Comparison of ENCODE assay signal across 11 mouse cellular contexts in genomic region chr16:32280211-32280610, GRCm38 (mm10). TPM values are rescaled to one million over a fixed set of nuclear protein-coding genes. Genes with fewer than 3 reads are reported as not detected.
DNase-seq lines count a peak whose midpoint lies in the region; ATAC-seq lines count a peak whose summit lies in the region.
"Had no signal": no experiment of that assay in that cellular context is flagged by ENCODE, and none has a peak within 500 bp of the region (broad histone marks: within the 10 kb centered on the region; RNA-seq: fewer than 3 reads in every experiment).

No protein-coding gene starts in this region.

- H3K27ac ChIP-seq in embryonic facial prominence, embryonic 12.5 days: no peak overlapping the region
- H3K27ac ChIP-seq in hindbrain, embryonic 15.5 days (replicated peaks): no peak overlapping the region
- H3K27ac ChIP-seq in midbrain, embryonic 11.5 days (ENCODE audit: low read depth, low read length): no peak overlapping the region
- H3K27ac ChIP-seq: stomach, embryonic 15.5 days had no signal

- ATAC-seq in embryonic facial prominence, embryonic 12.5 days (ENCODE audit: insufficient number of reproducible peaks, insufficient read depth, low FRiP score, low TSS enrichment): no peak
- ATAC-seq in hindbrain, embryonic 15.5 days (ENCODE audit: low FRiP score, low read depth): no peak
- ATAC-seq in midbrain, embryonic 11.5 days (ENCODE audit: low FRiP score): no peak

- WGBS in embryonic facial prominence, embryonic 12.5 days: 90% methylated on average over 8 of the region's 8 CpGs
- 93% methylated on average over 8 of the region's 8 CpGs for WGBS in hindbrain, embryonic 15.5 days
- WGBS in midbrain, embryonic 11.5 days: 93% methylated on average over 8 of the region's 8 CpGs

- 0 out of 2 replicates have a peak, but pooled peaks cover 4% of the 10 kb centered on the region for H3K9me3 ChIP-seq in embryonic facial prominence, embryonic 12.5 days
- no peaks in the 10 kb centered on the region for H3K9me3 ChIP-seq in hindbrain, embryonic 15.5 days
- H3K9me3 ChIP-seq in midbrain, embryonic 11.5 days (ENCODE audit: control insufficient read depth, low read length): no peaks in the 10 kb centered on the region
- H3K9me3 ChIP-seq: stomach, embryonic 15.5 days had no signal

- peak overlapping the region; percentile 32 for H3K4me2 ChIP-seq in embryonic facial prominence, embryonic 12.5 days (replicated peaks)
- H3K4me2 ChIP-seq in hindbrain, embryonic 15.5 days: peak overlapping the region; percentile 63
- no peak overlapping the region for H3K4me2 ChIP-seq in midbrain, embryonic 11.5 days
- H3K4me2 ChIP-seq: stomach, embryonic 15.5 days had no signal

- peak; percentile 39 for DNase-seq in ES-CJ7 (ENCODE audit: low read depth, low spot score)
- DNase-seq in midbrain, embryonic 11.5 days (ENCODE audit: low spot score, missing footprints): peak; percentile 68
- no peak for DNase-seq in ovary, adult 18-20 months (ENCODE audit: low spot score)
- no peak for DNase-seq in adrenal gland, adult 2 months
- DNase-seq in thymus, adult 18-20 months: no peak
- DNase-seq: gastrocnemius, postnatal 14 days; kidney, postnatal 25 days had no signal

- peaks cover 36% of the 10 kb centered on the region for H3K36me3 ChIP-seq in embryonic facial prominence, embryonic 12.5 days
- H3K36me3 ChIP-seq in hindbrain, embryonic 15.5 days: peaks cover 26% of the 10 kb centered on the region
- H3K36me3 ChIP-seq in midbrain, embryonic 11.5 days (ENCODE audit: control insufficient read depth, insufficient read depth, low read length): peaks cover 3% of the 10 kb centered on the region; the same call in 1 of the 2 replicates

- H3K27me3 ChIP-seq in embryonic facial prominence, embryonic 12.5 days: no peaks in the 10 kb centered on the region
- H3K27me3 ChIP-seq in hindbrain, embryonic 15.5 days: no peaks in the 10 kb centered on the region
- H3K27me3 ChIP-seq in midbrain, embryonic 11.5 days (ENCODE audit: control insufficient read depth, insufficient read depth, low read length): no peaks in the 10 kb centered on the region
- H3K27me3 ChIP-seq: stomach, embryonic 15.5 days had no signal

- H3K9ac ChIP-seq in embryonic facial prominence, embryonic 12.5 days: no peak overlapping the region
- no peak overlapping the region for H3K9ac ChIP-seq in hindbrain, embryonic 15.5 days
- H3K9ac ChIP-seq in midbrain, embryonic 11.5 days (ENCODE audit: low read length): no peak overlapping the region
- H3K9ac ChIP-seq: stomach, embryonic 15.5 days had no signal

- H3K4me3 ChIP-seq in embryonic facial prominence, embryonic 12.5 days: peak overlapping the region; percentile 18; the same call in 1 of the 2 replicates
- peak overlapping the region; percentile 14 for H3K4me3 ChIP-seq in hindbrain, embryonic 15.5 days
- H3K4me3 ChIP-seq in midbrain, embryonic 11.5 days (ENCODE audit: low read depth, low read length): no peak overlapping the region
- H3K4me3 ChIP-seq: stomach, embryonic 15.5 days had no signal

- H3K4me1 ChIP-seq in embryonic facial prominence, embryonic 12.5 days: peaks cover 19% of the 10 kb centered on the region; the same call in 1 of the 2 replicates
- H3K4me1 ChIP-seq in hindbrain, embryonic 15.5 days (replicated peaks): peaks cover 45% of the 10 kb centered on the region
- peaks cover 5% of the 10 kb centered on the region for H3K4me1 ChIP-seq in midbrain, embryonic 11.5 days (ENCODE audit: control insufficient read depth, insufficient read depth, low read length)

RNA-seq across cellular contexts. Expression of gene Rnf168, which starts 3.0 kb away (rescaled TPM):
- polyA plus RNA-seq in embryonic facial prominence, embryonic 12.5 days (2016; fragmentation: Nextera tagmentation; extraction: Ambion mirVana): 33.8 and 41.8 TPM in 2 replicates
- polyA plus RNA-seq in hindbrain, embryonic 15.5 days (2015; fragmentation: Nextera tagmentation; extraction: Ambion mirVana): 26.9 TPM in 2 replicates
- 23.9 and 25.0 TPM in 2 replicates for polyA plus RNA-seq in midbrain, embryonic 11.5 days (2014; fragmentation: Nextera tagmentation; extraction: Ambion mirVana)
- total RNA-seq in adrenal gland, adult 2 months (2021): 10 to 100 TPM; 20.4 to 24.8 TPM
- 9.2 and 11.3 TPM in 2 replicates for polyA plus RNA-seq in adrenal gland, adult 2 months (2012; rRNA removed)

RNA-seq across cellular contexts. Expression of gene Smco1, which starts 8.9 kb away (rescaled TPM):
- polyA plus RNA-seq in embryonic facial prominence, embryonic 12.5 days (2016; fragmentation: Nextera tagmentation; extraction: Ambion mirVana): 0.15 TPM in 1 of 2 replicates, not detected in the other
- polyA plus RNA-seq in hindbrain, embryonic 15.5 days (2015; fragmentation: Nextera tagmentation; extraction: Ambion mirVana): not detected in 2 replicates
- not detected in 2 replicates for polyA plus RNA-seq in midbrain, embryonic 11.5 days (2014; fragmentation: Nextera tagmentation; extraction: Ambion mirVana)
- not detected for total RNA-seq in adrenal gland, adult 2 months (2021)
- not detected in 2 replicates for polyA plus RNA-seq in adrenal gland, adult 2 months (2012; rRNA removed)
- total RNA-seq: left cerebral cortex, postnatal 10 days had no signal

RNA-seq across cellular contexts. Expression of gene Wdr53, which starts 33.2 kb away (rescaled TPM):
- 16.6 and 18.0 TPM in 2 replicates for polyA plus RNA-seq in embryonic facial prominence, embryonic 12.5 days (2016; fragmentation: Nextera tagmentation; extraction: Ambion mirVana)
- polyA plus RNA-seq in hindbrain, embryonic 15.5 days (2015; fragmentation: Nextera tagmentation; extraction: Ambion mirVana): 13.9 and 15.1 TPM in 2 replicates
- polyA plus RNA-seq in midbrain, embryonic 11.5 days (2014; fragmentation: Nextera tagmentation; extraction: Ambion mirVana): 16.4 and 19.0 TPM in 2 replicates
- 10 to 100 TPM; 10.2 to 16.1 TPM for total RNA-seq in adrenal gland, adult 2 months (2021)
- polyA plus RNA-seq in adrenal gland, adult 2 months (2012; rRNA removed): 0.62 and 1.6 TPM in 2 replicates

RNA-seq across cellular contexts. Expression of gene Fbxo45, which starts 33.3 kb away (rescaled TPM):
- polyA plus RNA-seq in embryonic facial prominence, embryonic 12.5 days (2016; fragmentation: Nextera tagmentation; extraction: Ambion mirVana): 22.3 and 24.8 TPM in 2 replicates
- polyA plus RNA-seq in hindbrain, embryonic 15.5 days (2015; fragmentation: Nextera tagmentation; extraction: Ambion mirVana): 20.5 and 21.8 TPM in 2 replicates
- polyA plus RNA-seq in midbrain, embryonic 11.5 days (2014; fragmentation: Nextera tagmentation; extraction: Ambion mirVana): 22.1 and 22.8 TPM in 2 replicates
- 10 to 100 TPM; 12.8 to 16.8 TPM for total RNA-seq in adrenal gland, adult 2 months (2021)
- polyA plus RNA-seq in adrenal gland, adult 2 months (2012; rRNA removed): 3.3 and 3.9 TPM in 2 replicates

RNA-seq across cellular contexts. Expression of gene Ubxn7, which starts 51.8 kb away (rescaled TPM):
- polyA plus RNA-seq in embryonic facial prominence, embryonic 12.5 days (2016; fragmentation: Nextera tagmentation; extraction: Ambion mirVana): 31.9 and 33.2 TPM in 2 replicates
- 19.1 and 23.0 TPM in 2 replicates for polyA plus RNA-seq in hindbrain, embryonic 15.5 days (2015; fragmentation: Nextera tagmentation; extraction: Ambion mirVana)
- polyA plus RNA-seq in midbrain, embryonic 11.5 days (2014; fragmentation: Nextera tagmentation; extraction: Ambion mirVana): 25.2 and 28.6 TPM in 2 replicates
- total RNA-seq in adrenal gland, adult 2 months (2021): 10 to 100 TPM; 44.2 to 73.3 TPM
- 1.3 and 1.8 TPM in 2 replicates for polyA plus RNA-seq in adrenal gland, adult 2 months (2012; rRNA removed)

Comparison
In these comparisons a context has a peak if more than half of its experiments do, and no peak if none do; other contexts are left out.
1. DNase-seq: peak in ES-CJ7 (single experiment) and midbrain, embryonic 11.5 days (single experiment); none in ovary, adult 18-20 months (single experiment), adrenal gland, adult 2 months (single experiment) and thymus, adult 18-20 months (0 of 2).